Mouse (Mus musculus): ENCODE results near the gene Dusp22.

DNA sequence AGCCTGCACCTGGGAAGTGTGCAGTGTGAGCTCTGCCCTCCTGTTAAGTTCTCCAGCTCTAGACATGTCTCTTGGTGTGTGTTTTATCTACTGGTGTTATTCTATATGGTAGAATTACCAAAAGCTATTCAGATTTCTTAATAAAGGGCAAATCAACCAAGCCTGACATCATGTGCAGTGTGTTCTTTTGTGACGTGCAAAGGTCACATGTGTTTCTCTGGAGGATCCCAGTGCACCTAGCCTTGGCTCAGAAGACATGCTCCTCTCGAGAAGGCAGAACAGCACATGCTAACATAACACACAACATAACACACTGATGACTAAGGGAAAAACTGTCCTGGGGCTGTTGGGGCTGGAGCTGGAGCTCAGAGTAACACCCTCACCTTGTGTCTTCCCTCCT, 51.3 kb downstream of the Dusp22 start:
- TF ChIP-seq CTCF (IDR thresholded peaks at IDR 0.05; ENCODE audit: low read depth, low read length) (no peak), POLR2A (IDR thresholded peaks at IDR 0.05; ENCODE audit: extremely low read depth, insufficient read depth, low read length) (no peak)
